Mouse (Mus musculus): ENCODE measurements at regions not wholly inside any gene's neighbourhood (a gene's known extent, or its start where the extent isn't known, plus 50 kb on each side); places are given as distances from the start of the nearest gene placed in this dataset.

- Histone ChIP-seq H3K4me3 (ENCODE audit: low read depth, low read length) (no peak overlapping the region), H3K9ac (ENCODE audit: low read depth, low read length) (no peak overlapping the region), H3K4me2 (no peak overlapping the region), H3K4me1 (replicated peaks; ENCODE audit: control insufficient read depth, insufficient read depth, low read length) (no peaks in the 10 kb centered on the region), H3K36me3 (ENCODE audit: control insufficient read depth, insufficient read depth, low read length) (no peaks in the 10 kb centered on the region), H3K9me3 (ENCODE audit: control insufficient read depth, low read length) (no peaks in the 10 kb centered on the region), H3K27me3 (replicated peaks; ENCODE audit: control insufficient read depth, insufficient read depth, low read length) (peaks cover 45% of the 10 kb centered on the region), H3K27ac (ENCODE audit: low read depth, low read length) (no peak overlapping the region)
- 19% methylated on average over 15 of the region's 15 CpGs for WGBS
- DNase-seq (ENCODE audit: low spot score) (no peak), ATAC-seq (replicated peaks; ENCODE audit: low FRiP score) (no peak)
Measured at GRCm38 (mm10) chr4:124441737-124442487, 168.7 kb downstream of the 3100002H09Rik start.

- no peak overlapping the region for H3K9ac ChIP-seq (ENCODE audit: low read depth, low read length)
- H3K4me2 ChIP-seq: no peak overlapping the region
- ATAC-seq (replicated peaks; ENCODE audit: low FRiP score): no peak
- peaks cover 8% of the 10 kb centered on the region for H3K27me3 ChIP-seq (replicated peaks; ENCODE audit: control insufficient read depth, insufficient read depth, low read length)
- H3K9me3 ChIP-seq (ENCODE audit: control insufficient read depth, low read length): no peaks in the 10 kb centered on the region
- H3K4me1 ChIP-seq (replicated peaks; ENCODE audit: control insufficient read depth, insufficient read depth, low read length): no peaks in the 10 kb centered on the region
- H3K4me3 ChIP-seq (ENCODE audit: low read depth, low read length): no peak overlapping the region
- no peak for DNase-seq (ENCODE audit: low spot score)
- H3K27ac ChIP-seq (ENCODE audit: low read depth, low read length): no peak overlapping the region
- 46% methylated on average over 12 of the region's 12 CpGs for WGBS
- H3K36me3 ChIP-seq (ENCODE audit: control insufficient read depth, insufficient read depth, low read length): no peaks in the 10 kb centered on the region
Measured at GRCm38 (mm10) chr4:124435040-124435434, 175.6 kb downstream of the 3100002H09Rik start.

- Histone ChIP-seq H3K27me3 (replicated peaks; ENCODE audit: control insufficient read depth, insufficient read depth, low read length) (peaks cover 5% of the 10 kb centered on the region), H3K9me3 (ENCODE audit: control insufficient read depth, low read length) (no peaks in the 10 kb centered on the region), H3K4me1 (replicated peaks; ENCODE audit: control insufficient read depth, insufficient read depth, low read length) (no peaks in the 10 kb centered on the region), H3K4me2 (no peak overlapping the region), H3K9ac (ENCODE audit: low read depth, low read length) (no peak overlapping the region), H3K4me3 (ENCODE audit: low read depth, low read length) (no peak overlapping the region), H3K36me3 (ENCODE audit: control insufficient read depth, insufficient read depth, low read length) (no peaks in the 10 kb centered on the region), H3K27ac (ENCODE audit: low read depth, low read length) (no peak overlapping the region)
- no peak for DNase-seq (ENCODE audit: low spot score)
- WGBS: 10% methylated on average over 24 of the region's 25 CpGs
- no peak for ATAC-seq (replicated peaks; ENCODE audit: low FRiP score)
Measured at GRCm38 (mm10) chr4:124434059-124435039, 176.3 kb downstream of the 3100002H09Rik start.

GRCm38 (mm10) chr4:124433506-124433905, 177.1 kb downstream of the 3100002H09Rik start:
- 76% methylated on average over 9 of the region's 9 CpGs for WGBS
- H3K9me3 ChIP-seq (ENCODE audit: control insufficient read depth, low read length): no peaks in the 10 kb centered on the region

DNA sequence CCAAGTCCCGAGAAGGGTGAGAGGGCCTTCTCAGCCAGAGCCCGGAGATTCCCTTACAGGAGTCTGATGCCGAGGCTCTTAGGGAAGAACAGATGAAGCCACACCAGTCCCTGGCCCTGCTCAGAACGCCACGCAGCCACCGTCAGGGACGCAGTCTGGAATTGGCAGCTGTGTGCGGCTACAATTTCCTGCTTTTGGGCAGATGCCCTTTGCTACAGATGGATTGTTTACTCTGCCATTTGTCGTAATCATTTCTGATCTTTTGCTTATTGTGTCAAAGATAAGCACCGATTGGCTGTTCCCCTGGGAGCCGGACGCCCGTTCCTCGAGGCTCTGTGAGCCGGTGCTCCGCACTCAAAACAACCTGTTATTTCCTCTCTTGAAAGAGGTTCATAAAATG, 179.4 kb downstream of the 3100002H09Rik start:
- H3K4me1 ChIP-seq (replicated peaks; ENCODE audit: control insufficient read depth, insufficient read depth, low read length): no peaks in the 10 kb centered on the region
- no peak for DNase-seq (ENCODE audit: low spot score)
- H3K9me3 ChIP-seq (ENCODE audit: control insufficient read depth, low read length): no peaks in the 10 kb centered on the region
- no peak overlapping the region for H3K4me2 ChIP-seq
- no peak for ATAC-seq (replicated peaks; ENCODE audit: low FRiP score)
- H3K36me3 ChIP-seq (ENCODE audit: control insufficient read depth, insufficient read depth, low read length): no peaks in the 10 kb centered on the region
- no peak overlapping the region for H3K4me3 ChIP-seq (ENCODE audit: low read depth, low read length)
- H3K27me3 ChIP-seq (replicated peaks; ENCODE audit: control insufficient read depth, insufficient read depth, low read length): peaks cover under 1% of the 10 kb centered on the region; the same call in 1 of the 2 replicates
- 75% methylated on average over 16 of the region's 16 CpGs for WGBS
- H3K27ac ChIP-seq (ENCODE audit: low read depth, low read length): no peak overlapping the region
- H3K9ac ChIP-seq (ENCODE audit: low read depth, low read length): no peak overlapping the region

More at GRCm38 (mm10) chr4:124433506-124433905, 177.1 kb downstream of the 3100002H09Rik start:
- H3K27me3 ChIP-seq (replicated peaks; ENCODE audit: control insufficient read depth, insufficient read depth, low read length): peaks cover 3% of the 10 kb centered on the region; the same call in 1 of the 2 replicates
- H3K36me3 ChIP-seq (ENCODE audit: control insufficient read depth, insufficient read depth, low read length): no peaks in the 10 kb centered on the region
- no peaks in the 10 kb centered on the region for H3K4me1 ChIP-seq (replicated peaks; ENCODE audit: control insufficient read depth, insufficient read depth, low read length)
- no peak overlapping the region for H3K4me2 ChIP-seq
- ATAC-seq (replicated peaks; ENCODE audit: low FRiP score) (no peak), DNase-seq (ENCODE audit: low spot score) (no peak)
- no peak overlapping the region for H3K9ac ChIP-seq (ENCODE audit: low read depth, low read length)
- H3K4me3 ChIP-seq (ENCODE audit: low read depth, low read length): no peak overlapping the region
- no peak overlapping the region for H3K27ac ChIP-seq (ENCODE audit: low read depth, low read length)

- H3K36me3 ChIP-seq (ENCODE audit: control insufficient read depth, insufficient read depth, low read length): no peaks in the 10 kb centered on the region
- no peak overlapping the region for H3K4me3 ChIP-seq (ENCODE audit: low read depth, low read length)
- H3K4me2 ChIP-seq: no peak overlapping the region
- no peak for ATAC-seq (replicated peaks; ENCODE audit: low FRiP score)
- no peak overlapping the region for H3K27ac ChIP-seq (ENCODE audit: low read depth, low read length)
- no peaks in the 10 kb centered on the region for H3K9me3 ChIP-seq (ENCODE audit: control insufficient read depth, low read length)
- WGBS: 85% methylated on average over 4 of the region's 4 CpGs
- no peak overlapping the region for H3K9ac ChIP-seq (ENCODE audit: low read depth, low read length)
- H3K4me1 ChIP-seq (replicated peaks; ENCODE audit: control insufficient read depth, insufficient read depth, low read length): no peaks in the 10 kb centered on the region
- DNase-seq (ENCODE audit: low spot score): no peak
- H3K27me3 ChIP-seq (replicated peaks; ENCODE audit: control insufficient read depth, insufficient read depth, low read length): no peaks in the 10 kb centered on the region
Measured at GRCm38 (mm10) chr4:124428844-124429243, 181.8 kb downstream of the 3100002H09Rik start.

DNA sequence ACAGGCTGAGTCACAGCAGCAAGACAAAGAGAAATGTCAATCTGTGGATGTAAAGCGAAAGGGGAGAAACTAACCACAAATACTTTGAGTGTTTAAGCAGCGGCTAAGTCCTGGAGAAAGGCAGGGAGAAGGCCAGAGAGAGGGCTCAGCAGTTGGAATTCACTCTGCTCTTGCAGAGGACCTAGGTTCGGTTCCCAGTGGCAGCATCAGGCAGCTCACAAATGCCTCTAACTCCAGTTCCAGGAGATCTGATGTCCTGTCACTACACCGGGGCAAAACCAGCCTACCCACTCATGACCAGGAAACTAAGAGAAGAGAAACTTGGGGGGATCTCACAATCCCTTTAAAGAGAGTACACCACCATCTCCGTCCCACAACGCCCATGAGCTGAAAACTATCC, 188.2 kb downstream of the 3100002H09Rik start:
- no peak for ATAC-seq (replicated peaks; ENCODE audit: low FRiP score)
- Histone ChIP-seq H3K9me3 (ENCODE audit: control insufficient read depth, low read length) (no peaks in the 10 kb centered on the region), H3K36me3 (ENCODE audit: control insufficient read depth, insufficient read depth, low read length) (no peaks in the 10 kb centered on the region), H3K4me1 (replicated peaks; ENCODE audit: control insufficient read depth, insufficient read depth, low read length) (no peaks in the 10 kb centered on the region), H3K4me3 (ENCODE audit: low read depth, low read length) (no peak overlapping the region), H3K27me3 (replicated peaks; ENCODE audit: control insufficient read depth, insufficient read depth, low read length) (no peaks in the 10 kb centered on the region), H3K4me2 (no peak overlapping the region), H3K9ac (ENCODE audit: low read depth, low read length) (no peak overlapping the region), H3K27ac (ENCODE audit: low read depth, low read length) (no peak overlapping the region)
- no peak for DNase-seq (ENCODE audit: low spot score)
- WGBS: 85% methylated on average over 6 of the region's 6 CpGs

DNA sequence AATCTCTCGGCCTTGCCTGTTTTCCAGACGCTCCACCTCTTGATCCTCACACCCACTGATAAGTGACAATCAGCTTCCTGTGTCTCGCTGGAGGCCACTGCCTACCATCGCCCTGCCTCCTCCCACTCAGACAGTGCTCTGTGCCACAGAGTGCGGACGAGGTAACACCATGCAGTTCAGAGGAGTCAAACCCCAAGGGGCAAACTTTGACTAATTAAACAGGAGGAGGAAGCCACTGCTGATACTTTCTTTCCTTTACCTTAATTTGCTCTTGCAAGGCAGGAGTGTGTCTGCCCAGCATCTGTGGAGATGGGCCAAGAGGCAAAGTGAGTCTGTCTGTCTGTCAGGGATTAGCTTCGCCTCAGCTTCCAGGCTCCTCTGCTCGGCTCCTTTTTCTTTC, 192.2 kb downstream of the 3100002H09Rik start:
- DNase-seq (ENCODE audit: low spot score): no peak
- ATAC-seq (replicated peaks; ENCODE audit: low FRiP score): no peak
- Histone ChIP-seq H3K4me2 (no peak overlapping the region), H3K4me1 (replicated peaks; ENCODE audit: control insufficient read depth, insufficient read depth, low read length) (no peaks in the 10 kb centered on the region), H3K36me3 (ENCODE audit: control insufficient read depth, insufficient read depth, low read length) (no peaks in the 10 kb centered on the region), H3K27ac (ENCODE audit: low read depth, low read length) (no peak overlapping the region), H3K9me3 (ENCODE audit: control insufficient read depth, low read length) (no peaks in the 10 kb centered on the region), H3K9ac (ENCODE audit: low read depth, low read length) (no peak overlapping the region), H3K4me3 (ENCODE audit: low read depth, low read length) (no peak overlapping the region), H3K27me3 (replicated peaks; ENCODE audit: control insufficient read depth, insufficient read depth, low read length) (no peaks in the 10 kb centered on the region)
- 27% methylated on average over 8 of the region's 8 CpGs for WGBS
